Mouse (Mus musculus): ENCODE data around the gene Epha6. TPM values are rescaled to one million over a fixed set of nuclear protein-coding genes. Genes with fewer than 3 reads are reported as not detected.
"Not testable (repeated sequence)": the region's sequence is repeated elsewhere in the genome, so short reads cannot be mapped to it uniquely, and the experiment has no call there.

Epha6 gene
- total RNA-seq, 2 experiments from 2014 or later, result 44.3 to 53.6 TPM

DNA sequence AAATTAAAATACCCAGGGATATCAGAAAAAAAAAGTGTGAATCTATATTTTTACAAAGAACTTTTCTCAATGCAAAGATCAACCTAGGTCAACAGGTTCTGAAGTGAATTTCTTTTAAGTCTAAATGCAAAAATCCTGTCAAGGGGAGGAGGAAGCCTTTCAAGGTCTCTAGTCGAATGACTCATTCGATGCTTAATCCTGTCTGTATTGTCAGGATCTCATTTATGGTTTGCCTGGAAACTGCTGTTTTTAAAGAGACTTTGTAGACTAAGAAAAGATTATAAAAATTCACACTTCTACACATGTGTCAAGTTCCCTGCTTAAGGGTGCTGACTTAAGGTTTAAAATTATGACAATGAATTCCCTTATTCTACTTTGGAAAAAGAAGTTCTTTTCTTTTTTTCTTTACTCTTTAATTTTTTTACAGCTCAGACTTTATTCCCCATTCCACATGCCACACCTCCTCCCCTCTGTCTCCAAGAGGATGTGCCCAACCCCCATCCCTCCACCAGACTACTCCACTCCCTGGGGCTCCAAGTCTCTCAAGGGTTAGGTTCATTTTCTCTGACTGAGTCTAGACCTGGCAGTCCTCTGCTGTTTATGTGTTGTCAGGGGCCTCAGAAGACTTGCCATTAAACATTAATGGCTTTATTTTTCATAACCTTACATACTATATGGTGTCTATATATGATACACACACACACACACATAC lies 598.3 kb downstream of the Epha6 start:
- intact Hi-C loops (cut with DNase I), result no loop called here
- DNase-seq, result no peak

DNA sequence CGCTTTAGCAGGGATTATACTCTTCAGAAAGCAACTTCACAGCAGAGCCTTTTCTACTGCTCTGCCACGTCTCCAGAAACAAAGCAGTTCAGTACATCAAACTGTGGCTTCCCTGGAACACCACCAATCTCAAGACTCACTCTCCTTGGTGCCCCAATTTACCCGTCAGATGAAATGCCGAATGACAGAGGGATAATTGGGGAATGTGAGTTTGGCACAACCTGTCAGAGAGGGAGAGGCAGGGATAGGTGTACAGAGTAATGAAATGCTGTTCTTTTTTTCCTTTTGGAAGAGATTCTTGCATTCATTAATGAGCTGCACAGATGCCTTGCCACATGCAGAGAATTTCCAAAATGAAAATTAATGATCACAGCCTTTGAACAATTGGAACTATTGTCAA lies 635.5 kb downstream of the Epha6 start:
- DNase-seq, result peak; percentile 5
- intact Hi-C loops (cut with DNase I), result no loop called here

DNA sequence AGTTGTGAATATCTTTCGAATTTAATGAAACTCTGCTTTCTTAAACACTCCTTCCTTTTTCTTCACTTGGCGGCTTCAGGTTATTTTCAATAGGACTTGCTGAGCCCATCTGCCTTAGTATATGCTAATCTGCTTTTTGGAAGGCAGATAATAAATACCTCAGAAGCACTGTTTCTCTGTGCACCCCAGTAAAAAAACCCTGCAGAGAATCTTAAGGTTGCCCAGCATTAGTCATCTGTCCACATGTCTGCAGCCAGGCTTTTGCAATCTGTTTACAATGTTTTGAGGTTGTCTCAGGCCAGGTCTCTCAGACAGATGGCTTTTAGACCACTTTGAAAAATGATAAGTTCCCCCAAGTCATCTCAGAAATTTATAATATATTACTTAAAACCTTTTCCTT lies 649.6 kb downstream of the Epha6 start:
- DNase-seq, result peak; percentile 12
- intact Hi-C loops (cut with DNase I), result no loop called here

DNA sequence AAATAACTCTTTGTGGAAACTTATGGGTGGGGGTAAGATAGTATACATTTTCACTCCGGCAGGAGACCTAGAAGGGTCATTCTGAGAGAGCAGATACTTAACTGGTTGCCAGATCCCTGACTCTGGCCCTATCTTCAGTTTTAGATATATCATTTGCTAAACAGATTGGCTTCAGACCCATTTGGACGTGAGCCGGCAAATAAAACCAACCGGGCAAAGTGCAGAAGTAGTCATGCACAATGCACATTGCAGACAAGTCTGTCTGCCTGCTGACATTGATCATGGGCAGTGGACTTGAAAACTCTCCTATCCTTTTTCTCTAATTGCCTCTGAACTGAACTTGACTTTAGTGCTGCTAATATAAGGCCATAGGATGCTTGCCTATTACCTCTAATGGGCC lies 681.6 kb downstream of the Epha6 start:
- DNase-seq, result peak; percentile 50
- intact Hi-C loops (cut with DNase I), result no loop called here

DNA sequence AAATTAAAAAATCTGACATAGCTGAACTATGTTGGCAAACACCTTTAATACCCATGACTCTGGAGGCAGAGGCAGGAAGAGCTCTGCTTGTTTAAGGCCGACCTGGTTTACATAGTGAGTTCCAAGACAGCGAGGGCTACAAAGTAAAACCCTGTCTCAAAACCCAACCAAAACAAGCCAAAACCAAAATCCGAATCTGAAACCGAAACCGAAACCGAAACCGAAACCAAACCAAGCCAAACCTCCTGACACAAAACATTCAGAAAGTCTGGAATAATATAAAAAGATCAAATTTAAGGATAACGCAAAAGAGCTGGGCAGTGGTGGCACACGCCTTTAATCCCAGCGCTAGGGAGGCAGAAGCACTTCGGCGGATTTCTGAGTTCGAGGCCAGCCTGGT lies 725.3 kb downstream of the Epha6 start:
- intact Hi-C loops (cut with DNase I), result no loop called here
- DNase-seq, result no peak

DNA sequence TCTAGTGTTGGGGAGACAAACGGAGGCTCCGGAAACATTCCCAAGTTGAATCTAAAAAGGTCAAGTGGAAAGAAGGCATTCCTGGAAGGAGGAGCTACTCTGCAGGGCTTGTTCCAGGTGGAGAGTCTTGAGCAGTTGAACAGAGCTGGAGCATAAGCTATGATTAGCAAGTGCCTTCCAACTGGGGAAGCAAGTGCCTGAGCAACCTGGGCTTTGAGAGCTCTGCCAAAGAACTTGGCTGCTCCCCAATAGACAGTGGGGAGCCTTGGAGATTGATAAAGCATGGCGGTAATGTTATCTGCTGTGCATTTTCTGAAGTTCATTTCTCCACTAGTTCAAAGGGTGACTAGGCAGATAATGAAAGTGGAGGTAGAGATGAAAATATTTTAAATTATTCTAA lies 733.5 kb downstream of the Epha6 start:
- intact Hi-C loops (cut with DNase I), result no loop called here
- peak; percentile 60 for DNase-seq

DNA sequence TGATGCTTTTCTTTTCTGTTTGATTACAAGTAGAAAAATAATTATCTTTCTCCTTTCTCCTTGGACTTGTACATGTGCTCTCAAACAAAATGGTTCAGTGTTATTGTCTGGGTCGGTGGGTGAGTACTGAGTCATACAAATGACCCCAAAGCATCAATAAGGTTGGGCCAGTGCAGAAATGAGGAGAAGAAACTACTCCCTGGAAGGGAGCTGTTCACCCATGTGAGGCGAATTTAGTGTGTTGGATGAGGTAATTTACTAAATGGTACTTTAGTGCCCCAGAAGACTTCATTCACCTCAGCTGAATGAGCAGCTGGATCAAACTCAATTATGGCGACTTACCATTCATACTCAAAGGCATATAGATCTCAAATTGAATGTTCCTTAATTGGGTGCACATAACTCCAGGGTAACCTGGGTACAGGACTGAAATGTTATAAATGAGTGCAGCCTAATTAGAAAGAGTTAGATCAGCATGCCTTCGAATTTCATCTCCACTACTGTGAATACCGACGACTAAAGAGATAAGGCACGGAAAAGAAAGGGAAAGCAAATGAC lies 751.1 kb downstream of the Epha6 start:
- intact Hi-C loops (cut with DNase I), result no loop called here

DNA sequence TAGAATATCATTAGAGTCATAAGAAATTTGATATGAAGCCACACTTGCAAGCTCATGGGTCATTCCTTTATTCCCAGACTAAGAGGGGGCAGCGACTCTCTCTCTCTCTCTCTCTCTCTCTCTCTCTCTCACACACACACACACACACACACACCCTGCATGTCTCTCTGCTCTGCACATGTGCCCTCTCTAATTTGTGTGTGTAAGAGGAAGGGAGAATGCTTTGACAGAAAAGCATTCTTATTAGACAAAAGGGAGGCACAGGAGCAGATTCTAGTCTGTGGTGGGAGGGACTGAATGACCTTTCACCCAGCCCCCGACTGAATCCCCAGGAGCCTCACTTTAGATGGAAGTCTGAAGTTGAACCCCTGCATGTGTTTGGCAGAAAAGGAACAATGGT lies 752.6 kb downstream of the Epha6 start:
- DNase-seq, result no peak
- intact Hi-C loops (cut with DNase I), result no loop called here

More for the DNA sequence above, 751.1 kb downstream of the Epha6 start:
- DNase-seq, result no peak

DNA sequence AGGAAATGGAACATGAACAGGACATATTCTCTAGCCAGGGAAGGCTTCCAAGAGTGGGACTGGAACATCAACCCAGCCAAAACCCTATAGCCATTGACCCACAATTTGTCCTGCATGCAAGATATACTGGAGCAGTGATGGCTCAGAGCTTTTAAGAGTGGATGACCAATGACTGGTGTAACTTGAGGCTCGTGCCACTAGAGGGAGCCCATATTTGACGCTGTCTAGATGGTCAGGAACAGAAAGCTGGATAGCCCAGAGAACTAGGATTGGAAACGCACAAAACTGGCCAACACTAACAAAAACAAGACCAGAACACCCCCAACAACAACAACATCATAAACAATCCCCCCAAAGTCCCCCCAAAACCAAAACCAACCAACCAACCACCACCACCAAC lies 758.8 kb downstream of the Epha6 start:
- DNase-seq, result peak; percentile 34
- intact Hi-C loops (cut with DNase I), result no loop called here

DNA sequence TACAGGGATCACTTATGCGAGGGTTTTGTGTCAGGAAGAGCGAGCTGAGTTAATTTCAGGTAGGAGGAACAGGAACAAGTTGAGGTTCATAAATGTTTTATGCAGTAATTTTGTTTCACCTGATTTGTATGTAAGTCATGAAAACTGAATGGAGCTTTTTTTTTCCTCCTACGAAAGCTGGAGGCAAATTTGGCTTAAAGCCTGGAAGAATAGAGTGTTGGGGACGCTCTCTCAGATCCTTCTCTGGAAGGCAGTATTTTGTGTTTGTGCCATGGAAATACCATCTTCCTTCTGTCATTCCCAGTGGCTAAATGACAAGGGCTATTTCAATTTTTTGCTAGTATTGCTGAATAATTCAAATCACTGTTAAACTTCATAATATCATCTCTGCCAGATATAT lies 768.6 kb downstream of the Epha6 start:
- no peak for DNase-seq
- intact Hi-C loops (cut with DNase I), result no loop called here

DNA sequence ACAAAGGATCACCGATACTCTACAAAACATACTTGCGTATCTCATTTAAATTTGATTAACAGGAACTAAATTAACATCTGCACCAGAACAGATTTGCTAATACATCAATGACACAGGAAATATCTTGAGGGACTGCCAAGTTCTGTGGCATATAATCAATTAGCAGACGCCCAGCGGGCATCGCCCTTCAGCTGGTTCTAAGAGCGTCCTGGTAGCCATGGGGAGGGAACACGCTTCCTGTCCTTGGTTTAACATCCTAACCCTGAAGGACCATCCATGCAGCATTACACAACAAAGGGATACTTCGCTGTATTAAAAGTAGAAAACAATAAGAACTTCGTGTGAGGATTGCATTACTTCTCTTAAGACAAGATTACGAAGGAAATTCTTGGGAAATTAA lies 769.0 kb downstream of the Epha6 start:
- no peak for DNase-seq
- intact Hi-C loops (cut with DNase I), result no loop called here

DNA sequence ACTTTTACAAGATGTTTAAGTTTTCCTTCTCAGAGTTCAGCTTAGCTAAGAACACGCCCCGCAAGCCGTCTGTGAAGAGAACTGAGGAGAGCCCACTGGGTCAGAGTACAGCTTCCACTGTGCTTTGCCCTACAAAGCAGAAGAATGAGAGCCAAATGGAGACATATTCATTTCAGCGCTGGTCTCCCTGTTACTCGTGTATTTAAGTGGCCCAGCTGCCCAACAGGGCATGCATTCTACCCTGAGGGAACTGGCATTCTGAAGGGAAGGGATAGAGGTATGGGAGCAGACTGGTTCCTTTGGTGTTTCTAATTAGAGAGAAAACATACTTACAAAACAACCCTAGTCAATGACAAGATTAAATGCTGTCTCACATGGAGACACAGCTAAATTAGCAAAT lies 772.9 kb downstream of the Epha6 start:
- DNase-seq, result no peak
- intact Hi-C loops (cut with DNase I), result no loop called here

DNA sequence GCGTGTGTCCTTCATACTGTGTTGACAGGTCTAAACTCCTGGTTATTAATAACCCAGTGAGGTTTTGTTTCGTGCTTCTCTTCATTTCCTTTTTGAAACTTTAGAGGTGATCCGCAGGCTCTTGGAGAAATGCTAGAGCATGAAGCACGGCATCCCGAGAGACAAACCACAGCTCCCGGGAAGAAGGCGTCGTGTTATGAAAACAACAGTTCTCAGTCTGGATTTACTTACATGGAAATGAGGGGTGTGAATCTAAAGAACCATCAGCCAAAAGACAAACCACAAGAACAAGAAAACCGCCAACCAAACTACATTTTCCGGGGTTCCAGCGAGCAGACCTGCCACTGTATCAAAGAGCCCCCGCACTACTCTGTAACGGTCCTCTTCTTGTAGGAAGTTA lies 775.7 kb downstream of the Epha6 start:
- intact Hi-C loops (cut with DNase I), result no loop called here
- DNase-seq, result no peak

DNA sequence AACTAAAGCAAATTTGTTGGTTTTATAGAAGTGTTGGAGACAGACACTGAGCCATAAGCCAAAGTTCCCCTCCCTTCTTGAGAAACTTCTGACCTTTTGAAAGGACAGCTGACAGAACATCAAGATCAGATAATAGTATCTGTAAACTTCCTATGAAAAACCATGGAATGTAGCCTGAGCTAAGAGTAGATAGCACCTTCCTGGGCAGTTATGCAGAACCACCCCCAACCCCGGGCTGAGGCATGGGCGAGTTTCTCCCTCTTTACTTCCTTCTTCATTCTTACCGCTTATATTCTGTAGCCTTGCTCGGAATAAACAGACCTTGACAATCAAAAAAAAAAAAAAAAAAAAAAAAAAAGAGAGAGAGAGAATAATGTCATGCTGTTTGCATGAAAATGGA lies 805.5 kb downstream of the Epha6 start:
- intact Hi-C loops (cut with DNase I); DNase-seq: not testable (repeated sequence)

DNA sequence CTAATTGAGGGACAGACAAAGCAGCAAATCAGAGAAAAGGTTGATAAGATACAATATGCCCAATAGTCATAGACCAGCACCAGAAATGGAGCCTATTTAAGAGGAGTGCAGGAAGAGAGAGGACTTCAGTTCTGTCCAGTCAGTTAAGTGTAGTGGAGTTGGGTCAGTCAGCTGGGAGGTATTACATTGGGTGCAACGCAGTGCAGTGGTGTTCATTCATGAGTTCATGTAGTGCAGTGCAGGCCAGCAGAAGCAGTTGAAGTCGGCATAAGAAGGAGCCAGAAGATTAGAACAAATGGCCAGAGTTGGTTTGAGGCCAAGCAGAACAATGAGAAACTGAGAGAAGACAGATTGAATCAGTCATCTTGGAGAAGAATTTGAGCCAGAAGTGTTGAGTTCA lies 833.0 kb downstream of the Epha6 start:
- no peak for DNase-seq
- intact Hi-C loops (cut with DNase I), result no loop called here

DNA sequence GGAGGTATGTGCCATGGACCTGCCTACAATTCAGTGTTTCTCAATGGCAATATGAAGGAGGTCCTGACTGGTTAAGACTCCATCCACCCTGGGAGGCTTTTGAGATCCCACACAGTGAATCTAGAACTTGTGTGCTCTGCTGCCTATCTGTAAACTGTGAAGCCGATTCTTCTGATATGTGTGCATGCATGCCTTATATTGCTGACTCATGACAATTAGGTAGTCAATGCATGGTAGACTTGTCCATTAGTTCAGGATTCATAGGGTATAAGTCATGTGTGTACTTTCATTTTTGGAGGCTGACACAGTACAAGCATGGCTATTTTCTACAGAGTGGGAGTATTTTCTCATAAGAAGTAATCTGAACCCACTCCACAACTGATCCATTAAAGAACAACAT lies 834.9 kb downstream of the Epha6 start:
- DNase-seq, result no peak
- intact Hi-C loops (cut with DNase I), result no loop called here

DNA sequence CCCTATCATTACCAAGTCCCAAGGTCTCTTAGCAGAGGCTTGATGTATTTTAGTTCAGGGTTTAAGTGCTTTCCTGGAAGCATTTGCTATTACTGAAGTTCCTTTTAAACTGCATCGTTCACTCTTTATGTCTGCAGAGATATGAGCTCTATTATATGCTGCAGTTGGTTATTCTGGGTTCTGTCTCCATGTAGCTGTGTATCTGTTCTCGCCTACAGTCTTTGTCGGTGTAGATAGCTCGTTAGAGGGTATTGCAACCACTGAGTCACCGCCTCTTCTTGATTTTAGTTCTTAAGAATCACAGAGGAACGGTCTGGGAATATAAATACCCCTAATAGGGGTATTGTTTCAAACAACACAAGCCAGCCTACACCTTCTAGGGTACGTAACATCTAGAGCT lies 835.4 kb downstream of the Epha6 start:
- DNase-seq, result no peak
- intact Hi-C loops (cut with DNase I), result no loop called here

DNA sequence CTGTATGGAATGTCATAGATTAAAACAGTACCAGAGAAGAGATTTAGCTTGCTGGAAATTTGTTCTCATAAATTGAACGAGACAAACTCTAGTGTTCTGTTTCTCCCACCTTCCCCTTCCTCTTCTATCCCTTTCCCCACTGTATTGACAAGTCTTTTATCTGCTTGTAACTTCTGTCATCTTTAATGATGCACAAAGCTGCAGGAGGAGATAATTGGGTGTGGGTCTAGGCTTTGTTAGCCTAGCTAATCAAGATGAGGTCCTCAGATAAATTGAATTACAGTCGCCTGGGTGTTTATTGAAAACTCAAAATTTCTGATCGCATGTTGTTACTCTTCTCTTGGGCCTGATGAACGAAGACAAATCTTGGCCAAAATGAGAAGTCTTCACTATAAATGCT lies 844.5 kb downstream of the Epha6 start:
- no peak for DNase-seq
- intact Hi-C loops (cut with DNase I), result no loop called here

DNA sequence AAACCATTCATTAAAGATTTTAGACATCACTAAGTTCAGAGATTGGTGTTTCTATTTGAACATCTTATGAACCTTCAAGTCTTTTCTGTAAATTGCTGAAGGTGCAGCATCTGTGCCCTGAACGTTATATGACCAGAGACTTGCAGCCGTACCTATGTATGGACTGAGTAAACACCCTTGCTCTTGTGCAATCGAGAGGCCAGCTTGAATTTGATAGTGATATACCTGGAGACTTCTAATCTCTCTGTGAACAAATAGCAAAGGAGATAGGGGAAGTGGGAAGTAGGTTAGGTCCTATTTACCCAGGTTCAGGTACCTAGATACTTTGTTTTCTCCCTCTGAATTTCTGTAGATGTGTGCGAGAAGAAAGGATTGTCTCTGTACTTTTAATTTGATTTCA lies 854.4 kb downstream of the Epha6 start:
- DNase-seq, result no peak
- intact Hi-C loops (cut with DNase I), result no loop called here

DNA sequence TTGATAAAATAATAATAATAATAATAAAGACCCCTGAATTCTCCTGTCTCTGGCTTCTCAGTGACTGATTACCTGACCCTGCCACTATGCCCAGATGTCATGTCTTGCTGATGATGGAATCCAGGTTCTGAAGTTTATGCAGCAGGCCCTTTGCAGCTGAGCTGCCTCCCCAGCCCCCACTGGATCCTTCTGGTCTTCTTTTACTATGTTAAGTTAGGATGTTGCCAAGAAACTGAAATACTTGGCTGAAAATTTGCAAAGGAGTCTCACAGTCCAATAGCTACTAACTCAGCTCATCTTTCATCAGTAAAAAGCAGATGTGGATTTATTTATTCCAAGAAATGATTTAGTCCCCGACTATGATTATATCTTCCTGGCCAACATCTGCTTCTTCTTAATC lies 861.7 kb downstream of the Epha6 start:
- intact Hi-C loops (cut with DNase I), result no loop called here
- DNase-seq, result no peak

DNA sequence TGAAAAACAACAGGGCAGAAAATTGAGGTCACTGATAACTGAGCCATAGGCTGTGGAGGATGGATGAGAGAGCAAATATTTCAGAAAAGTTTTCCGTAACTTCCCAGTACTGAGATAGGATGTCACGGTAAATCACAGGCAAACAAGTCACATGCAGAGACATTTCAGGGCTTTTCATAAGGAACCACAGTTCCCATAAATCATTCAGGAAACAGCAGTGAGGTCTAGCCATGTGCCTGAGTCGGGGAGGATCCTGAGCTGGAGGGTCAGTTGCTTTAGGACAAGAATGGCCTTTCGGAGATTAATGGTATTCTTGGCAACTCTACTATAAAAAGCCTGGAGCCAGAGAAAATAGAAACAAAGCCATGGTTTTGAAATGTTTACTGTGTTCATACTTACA lies 889.8 kb downstream of the Epha6 start:
- intact Hi-C loops (cut with DNase I), result no loop called here
- DNase-seq, result no peak

DNA sequence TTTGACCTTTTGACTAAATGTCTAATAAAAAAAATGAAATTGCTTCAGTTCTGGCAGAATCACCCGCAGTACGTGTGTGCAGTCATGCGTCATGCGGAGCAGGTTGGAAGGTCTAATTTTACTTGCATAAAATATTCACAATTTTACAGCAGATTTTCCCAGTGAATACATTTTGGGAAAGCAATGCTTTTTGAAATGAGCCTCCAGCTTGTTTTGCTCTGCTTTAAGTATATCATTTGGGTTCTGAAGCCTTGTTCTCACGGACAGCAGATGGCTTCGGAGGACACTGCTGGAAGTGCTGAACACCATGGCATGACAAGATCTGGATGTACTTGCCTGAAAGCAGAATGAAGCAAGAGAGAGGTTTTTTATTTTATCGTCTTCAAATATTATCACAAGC lies 912.1 kb downstream of the Epha6 start:
- intact Hi-C loops (cut with DNase I), result no loop called here
- DNase-seq, result no peak

DNA sequence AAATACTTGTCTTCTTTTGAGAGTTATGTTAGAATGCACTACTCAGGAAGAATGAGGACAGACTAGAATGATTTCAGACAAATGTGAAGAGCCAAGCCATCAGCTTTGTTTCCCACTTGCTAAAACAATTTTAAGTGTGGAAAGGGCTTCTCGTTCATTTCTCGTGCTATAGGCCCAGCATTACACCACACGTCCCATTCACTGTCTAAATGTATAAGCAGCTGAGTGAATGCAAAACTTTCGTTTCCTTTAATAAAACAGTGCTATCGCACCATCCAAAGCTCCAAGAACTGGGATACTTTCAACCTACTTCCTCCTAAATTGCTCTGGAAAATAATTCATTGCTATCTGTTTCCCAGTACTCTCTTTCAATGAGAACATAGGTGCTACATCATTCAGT lies 916.2 kb downstream of the Epha6 start:
- intact Hi-C loops (cut with DNase I), result no loop called here

More for the DNA sequence above, 916.2 kb downstream of the Epha6 start:
- DNase-seq, result no peak
